Mouse (Mus musculus) cerebellum, adult 9-11 months (tissue): Measurements from ENCODE around the gene C1qc.

ENCODE experiments used
- DNase-seq: peaks from one replicate; pipeline ENCODE4 v3.0.0; 2022

The C1qc gene

DNA sequence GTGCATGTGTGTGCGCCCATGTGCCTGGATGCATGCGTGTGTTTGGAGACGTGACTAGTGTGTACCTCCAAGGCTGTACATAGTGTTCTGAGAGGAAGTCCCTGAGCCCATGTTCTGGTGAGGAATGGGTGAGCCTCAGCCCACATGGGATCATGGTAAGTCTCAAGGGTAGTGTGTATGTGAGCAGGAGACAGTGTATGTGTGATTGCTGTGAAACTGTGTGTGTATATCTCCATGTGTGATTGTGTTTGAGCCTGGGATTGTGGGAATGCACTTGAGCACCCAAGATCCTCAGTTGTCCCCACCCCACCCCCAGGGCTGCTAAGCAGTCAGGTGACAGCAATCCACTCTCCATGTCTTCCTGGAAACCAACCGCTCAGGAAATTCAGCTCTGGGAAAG lies 2.0 kb upstream of the C1qc start:
- DNase-seq = no peak

GRCm38 (mm10) chr4:136893691-136894543 lies 1.1 kb upstream of the C1qc start:
- DNase-seq = peak; percentile 37

GRCm38 (mm10) chr4:136892371-136892770 lies 494 bp downstream of the C1qc start:
- no peak for DNase-seq

DNA sequence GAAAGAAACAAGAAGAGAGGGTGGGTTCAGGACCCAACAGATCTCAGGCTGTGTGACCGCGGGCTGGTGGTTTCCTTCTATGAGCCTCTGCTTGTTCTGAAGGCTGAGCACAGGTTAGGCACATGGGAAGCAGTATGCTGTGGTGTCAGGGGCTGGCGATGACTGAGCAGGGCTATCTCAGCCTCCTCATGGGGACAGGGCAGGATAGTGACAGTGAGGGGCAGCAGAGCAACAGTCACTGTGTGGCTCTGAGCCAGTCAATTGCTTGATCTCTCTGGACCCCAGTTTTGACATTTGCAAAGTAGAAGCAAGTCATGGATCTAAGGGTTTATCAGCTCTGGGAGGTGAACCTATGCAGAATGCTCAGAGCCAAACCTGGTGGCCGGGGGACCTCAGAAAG lies 1.8 kb downstream of the C1qc start:
- DNase-seq = no peak

GRCm38 (mm10) chr4:136889981-136890380 lies 2.9 kb downstream of the C1qc start:
- no peak for DNase-seq

GRCm38 (mm10) chr4:136887714-136888113 lies 5.2 kb downstream of the C1qc start:
- DNase-seq = no peak

GRCm38 (mm10) chr4:136886101-136886500 lies 6.8 kb downstream of the C1qc start, which contains the start of gene C1qb:
Gene C1qb, minus strand, starts transcription at chr4:136886187.
- no peak for DNase-seq

DNA sequence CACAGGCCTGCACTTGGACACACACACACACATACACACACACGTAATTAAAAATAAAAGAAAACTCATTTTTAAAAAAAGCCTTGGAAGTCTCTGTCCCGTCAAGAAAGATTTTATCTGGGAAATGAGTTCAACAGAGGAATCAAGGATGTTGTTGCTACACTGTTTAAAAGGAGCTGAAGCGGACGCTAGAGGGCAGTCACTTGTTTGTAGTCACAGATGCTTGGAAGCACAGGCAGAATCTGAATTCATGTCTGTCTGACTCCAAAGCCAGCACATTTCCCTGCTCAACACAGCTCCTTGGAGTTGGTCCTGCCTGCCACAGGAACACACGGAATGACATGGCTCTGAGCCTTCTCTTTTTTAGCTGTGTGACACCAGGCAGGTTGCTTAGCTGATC lies 14.3 kb downstream of the C1qc start:
- no peak for DNase-seq

DNA sequence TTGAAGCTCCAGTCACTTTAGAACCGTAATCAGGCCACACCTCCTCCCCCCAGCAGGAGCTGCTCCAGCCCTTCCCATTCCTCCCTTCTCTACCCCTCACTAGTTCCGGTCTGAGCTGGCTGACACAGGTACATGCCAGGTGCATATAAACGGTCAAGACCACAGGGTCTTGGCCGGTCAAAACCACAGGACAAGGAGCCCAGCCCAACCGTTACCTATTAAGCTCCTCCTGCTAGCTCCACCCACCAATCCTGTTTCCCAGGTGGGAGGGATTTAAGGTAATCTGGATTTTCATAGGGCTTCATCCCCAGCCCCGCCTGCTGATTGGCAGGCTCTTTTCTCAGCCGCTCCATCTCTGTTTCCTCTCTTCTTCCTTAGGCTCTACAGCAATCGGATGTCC lies 14.7 kb downstream of the C1qc start:
- DNase-seq = no peak

- DNase-seq = peak; percentile 22
Measured at GRCm38 (mm10) chr4:136876971-136877370, 15.9 kb downstream of the C1qc start.

DNA sequence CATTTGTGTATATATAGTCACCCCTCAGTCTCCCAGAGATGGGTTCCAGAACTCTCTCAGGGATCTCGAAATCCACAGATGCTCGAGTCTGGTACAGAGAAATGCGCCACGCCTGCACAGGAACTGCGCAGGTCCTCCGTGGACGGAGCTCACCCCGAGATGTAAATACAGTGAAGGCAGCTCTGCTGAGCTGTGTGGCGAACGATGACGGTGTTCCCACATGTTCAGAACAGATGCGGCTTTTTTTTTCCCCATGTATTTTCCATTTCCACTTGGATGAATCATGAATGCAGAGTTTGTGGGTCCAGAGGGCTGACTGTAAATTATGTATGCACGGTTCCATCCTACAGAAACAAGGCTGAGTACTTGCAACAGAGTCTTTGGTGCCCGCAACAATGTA lies 17.9 kb downstream of the C1qc start:
- DNase-seq = no peak

DNA sequence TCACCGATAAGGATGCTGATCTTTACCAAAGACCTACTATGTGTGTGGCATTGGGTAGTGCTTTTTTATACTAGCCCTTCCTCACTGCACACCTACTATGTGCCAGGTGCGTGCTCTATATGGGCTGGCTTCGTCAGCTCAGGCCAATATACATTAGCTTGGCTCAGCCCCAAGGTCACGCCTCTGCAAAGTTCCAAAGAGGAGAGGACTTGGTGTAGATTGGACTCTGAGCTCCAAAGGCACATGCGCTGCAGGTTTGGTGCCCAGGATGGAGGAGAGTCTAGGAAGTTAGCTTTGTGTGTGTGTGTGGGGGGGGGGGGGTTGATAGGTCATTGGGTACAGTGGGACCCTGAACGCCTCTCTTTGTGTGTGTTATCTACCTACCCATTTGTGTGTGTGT lies 24.5 kb downstream of the C1qc start:
- DNase-seq = no peak

DNA sequence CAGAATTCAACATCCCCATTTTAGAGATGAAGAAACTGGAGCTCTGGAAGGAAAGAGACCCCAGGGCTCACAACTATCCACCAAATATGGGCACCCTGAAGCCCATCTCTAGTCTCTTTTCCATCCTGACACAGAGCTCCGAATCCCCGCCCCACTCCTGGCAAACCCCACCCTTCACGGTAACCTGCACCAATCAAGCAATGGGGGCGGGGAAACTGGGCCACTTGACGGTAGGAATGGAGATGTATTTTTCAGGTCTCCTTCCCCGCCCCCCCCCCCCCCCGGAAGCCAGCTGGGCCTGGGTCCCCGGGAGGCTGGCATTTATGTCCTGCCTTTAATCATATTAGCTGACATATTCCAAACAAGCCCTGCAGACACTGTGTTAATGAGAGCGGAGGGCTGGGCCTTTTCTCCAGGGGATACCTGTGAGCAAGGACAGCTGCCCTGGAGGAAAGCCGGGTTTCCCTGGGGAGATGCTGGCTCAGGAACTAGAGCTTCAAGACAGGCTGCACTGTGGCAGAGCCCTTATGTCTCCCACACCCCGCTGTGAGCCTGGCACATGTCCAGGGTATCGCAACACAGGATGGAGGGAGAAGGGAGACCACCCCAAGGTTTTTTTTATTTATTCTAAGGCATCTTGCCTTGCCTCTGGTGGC lies 25.0 kb downstream of the C1qc start:
- peak; percentile 27 for DNase-seq

DNA sequence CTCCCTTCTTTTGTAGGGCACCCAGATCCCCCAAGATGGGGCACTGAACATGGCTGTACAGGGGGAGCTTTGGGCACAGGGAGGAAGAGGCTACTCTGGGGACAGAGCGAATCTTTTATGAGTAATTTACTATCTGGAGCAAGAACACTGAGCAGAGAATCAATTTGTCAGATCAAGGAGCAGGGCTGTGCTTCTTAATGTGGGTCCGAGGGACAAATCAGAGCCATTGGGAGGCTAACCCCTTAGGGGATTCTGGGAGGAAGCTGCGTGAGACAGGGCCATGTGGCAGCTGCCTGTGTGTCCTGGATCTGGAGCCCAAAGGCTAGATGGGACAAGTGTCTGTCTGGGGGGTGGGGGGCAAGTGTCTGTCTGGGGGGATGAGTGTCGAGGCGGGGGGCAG lies 27.3 kb downstream of the C1qc start:
- no peak for DNase-seq

DNA sequence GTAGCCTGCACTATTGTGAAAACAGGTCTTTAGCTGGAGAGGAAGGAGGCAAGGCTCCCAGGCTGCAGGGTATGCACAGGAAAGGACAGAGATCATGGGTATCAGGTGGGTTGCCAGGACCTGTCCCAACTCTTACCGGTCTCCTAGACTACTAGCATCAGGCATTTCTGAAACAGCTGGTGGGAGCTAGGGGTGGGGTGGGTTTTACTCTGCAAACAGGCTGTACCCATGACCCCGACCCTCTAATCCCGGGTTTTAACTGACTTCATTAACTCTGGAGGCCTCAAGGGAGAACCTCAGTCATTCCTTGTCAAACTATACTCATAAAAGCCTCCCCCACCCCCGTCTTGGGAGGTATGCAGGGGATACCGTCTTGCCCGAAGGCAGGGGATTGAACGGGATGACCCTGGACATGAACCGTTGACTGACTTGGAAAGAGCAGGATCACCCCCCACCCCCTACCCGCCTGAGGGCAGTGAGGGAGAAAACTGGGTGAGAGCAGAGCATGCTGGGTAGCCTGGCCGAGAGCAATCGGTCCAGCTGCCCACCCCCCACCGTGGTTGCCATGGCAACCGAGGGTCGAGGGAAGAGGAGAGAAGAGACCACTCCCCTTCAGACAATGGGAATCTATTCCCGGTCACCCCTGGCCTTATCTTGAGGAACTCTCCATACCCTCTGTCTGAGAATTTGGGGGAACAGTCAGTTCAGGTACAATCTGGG lies 28.0 kb downstream of the C1qc start:
- DNase-seq = no peak

GRCm38 (mm10) chr4:136863517-136863916 lies 29.3 kb downstream of the C1qc start:
- no peak for DNase-seq

DNA sequence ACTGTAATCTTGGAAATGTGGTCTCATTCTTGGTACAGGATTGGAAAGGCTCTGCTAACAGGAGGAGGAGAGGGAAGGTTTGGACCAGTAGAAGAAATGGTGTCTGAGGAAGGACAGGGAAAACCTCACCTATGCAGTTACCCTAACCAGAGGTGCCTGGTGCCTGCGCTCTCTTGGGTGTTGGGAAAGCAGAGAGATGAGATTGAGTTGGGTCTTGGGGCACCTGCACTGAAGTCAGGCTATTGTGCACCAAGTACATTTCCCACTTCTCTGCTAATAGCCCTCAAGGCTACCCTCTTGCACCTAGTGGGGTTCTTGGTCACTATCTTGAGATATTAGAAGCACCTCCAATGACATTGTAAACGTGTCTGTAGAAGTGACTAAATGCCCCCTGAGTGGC lies 30.5 kb downstream of the C1qc start:
- no peak for DNase-seq

DNA sequence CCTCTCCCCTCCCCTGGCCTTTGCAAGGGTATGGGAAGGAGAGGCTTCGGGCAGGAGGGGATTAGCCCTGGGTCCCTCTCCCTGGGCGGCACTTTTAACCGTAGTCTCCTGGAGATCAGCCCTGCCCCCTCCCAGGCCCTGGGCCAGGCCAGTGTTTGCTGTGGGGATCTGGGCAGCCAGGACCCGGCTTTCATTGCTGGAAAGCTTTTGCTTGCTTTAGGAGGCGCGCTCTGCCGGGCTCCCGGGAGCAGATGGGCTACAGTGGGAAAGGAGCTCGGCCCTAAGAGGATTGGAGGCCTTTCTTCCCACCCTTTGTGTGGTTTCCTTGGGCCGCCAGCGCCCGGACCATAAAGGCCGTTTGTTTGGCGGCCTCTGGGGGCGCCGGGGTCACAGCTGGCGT lies 31.1 kb downstream of the C1qc start:
- DNase-seq = no peak

DNA sequence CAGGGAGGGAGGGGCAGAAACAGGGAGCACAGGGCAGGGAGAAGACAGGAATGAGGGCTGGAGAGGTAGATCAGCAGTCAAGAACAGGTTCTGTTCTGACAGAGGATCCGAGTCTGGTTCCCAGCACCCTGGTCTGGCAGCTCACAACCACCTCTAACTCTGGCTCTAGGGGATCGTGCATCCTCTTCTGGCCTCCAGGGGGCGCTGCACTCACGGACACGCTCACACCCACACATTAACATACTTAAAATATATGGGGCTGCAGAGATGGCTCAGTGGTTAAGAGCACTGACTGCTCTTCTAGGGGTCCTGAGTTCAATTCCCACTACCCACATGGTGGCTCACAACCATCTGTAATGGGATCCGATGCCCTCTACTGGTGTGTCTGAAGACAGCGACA lies 32.8 kb downstream of the C1qc start:
- no peak for DNase-seq

GRCm38 (mm10) chr4:136855081-136855480 lies 37.8 kb downstream of the C1qc start:
- DNase-seq = no peak

DNA sequence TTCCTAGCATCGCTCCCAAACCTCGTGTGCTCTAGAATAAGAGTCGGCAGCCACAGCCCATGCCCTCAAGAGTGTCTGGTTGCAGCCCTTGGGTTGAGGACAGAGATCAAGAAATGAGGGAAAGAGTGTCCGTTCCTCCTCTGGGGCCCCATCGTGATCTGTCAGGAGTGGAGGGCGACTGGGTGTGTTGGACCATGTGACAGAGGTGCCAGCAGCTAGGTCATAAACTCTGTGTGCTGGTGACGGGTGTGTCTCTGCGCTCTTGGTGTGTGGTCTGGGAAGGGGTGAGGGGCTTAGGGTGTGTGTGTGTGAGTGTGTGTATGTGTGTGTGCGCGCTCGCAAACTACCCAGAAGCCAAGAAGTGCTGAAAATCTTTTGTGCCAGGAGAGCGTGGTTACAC lies 39.9 kb downstream of the C1qc start:
- DNase-seq = no peak

DNA sequence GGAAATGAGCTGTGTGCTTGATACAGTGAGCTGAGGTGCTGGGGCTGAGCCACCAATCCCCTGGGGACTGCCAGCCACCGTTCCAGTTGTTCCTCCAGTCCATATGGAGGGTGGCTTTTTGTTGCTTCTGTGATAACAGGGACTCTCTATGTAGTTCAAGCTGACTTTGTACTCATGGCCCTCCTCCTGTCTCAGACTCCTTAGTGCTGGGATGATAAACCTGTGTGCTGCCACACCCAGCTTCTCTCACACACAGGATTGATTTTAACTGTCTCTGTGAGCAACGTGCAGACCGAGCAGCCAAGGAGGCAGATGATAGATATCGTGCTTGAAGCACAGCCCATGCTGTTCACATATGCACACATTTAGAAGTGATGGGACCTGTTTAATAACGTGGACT lies 40.7 kb downstream of the C1qc start:
- DNase-seq = no peak

GRCm38 (mm10) chr4:136848565-136848964 lies 44.3 kb downstream of the C1qc start:
- DNase-seq = no peak

DNA sequence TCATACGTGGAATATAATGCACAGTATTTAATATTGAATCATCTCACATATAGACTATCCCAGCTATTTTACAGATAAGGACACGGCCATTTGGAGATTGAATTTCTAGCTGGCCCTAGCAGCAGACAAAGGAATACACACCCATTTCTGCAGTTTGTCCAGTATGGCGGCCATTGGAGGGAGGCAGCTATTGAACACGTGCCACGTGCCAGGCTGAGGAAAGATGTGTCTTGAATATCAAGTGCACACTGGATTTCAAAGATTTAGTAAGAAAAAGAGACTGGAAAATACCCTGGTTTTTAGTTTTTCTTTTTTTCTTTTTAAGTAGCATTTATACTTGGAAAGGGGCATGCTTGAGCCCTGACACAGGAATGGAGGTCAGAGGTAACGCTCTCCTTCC lies 45.7 kb downstream of the C1qc start:
- DNase-seq = no peak
